Mouse (Mus musculus) liver, embryonic 11.5 days (tissue): ENCODE results near the gene Retreg1. TPM values are rescaled to one million over a fixed set of nuclear protein-coding genes. Genes with fewer than 3 reads are reported as not detected.

ENCODE experiments used
- ATAC-seq: fragments of 200-750 bp; cut with Nextera tagmentation; replicated peaks from 2 replicates; pipeline ENCODE4 v1.8.0; 2017; ENCODE audit warnings: moderate number of reproducible peaks, mild to moderate bottlenecking, moderate TSS enrichment, moderate library complexity; ENCODE audit not compliant: low FRiP score
- DNase-seq: peaks from one replicate; pipeline ENCODE4 v3.0.0-alpha.2; 2017; ENCODE audit warnings: low spot score
- H3K27ac ChIP-seq: fragments of 300-500 bp; sonication (generic); 2 replicates; pipeline ENCODE4 v1.5.1; 2014; ENCODE audit warnings: mild to moderate bottlenecking, low read depth, low read length, control low read depth
- H3K27me3 ChIP-seq: fragments of 300-500 bp; sonication (generic); replicated peaks from 2 replicates; pipeline ENCODE4 v1.6.1; 2014; ENCODE audit warnings: low read length, mixed read lengths; ENCODE audit not compliant: control insufficient read depth, insufficient read depth
- H3K36me3 ChIP-seq: fragments of 300-500 bp; sonication (generic); 2 replicates; pipeline ENCODE4 v1.6.1; 2014; ENCODE audit warnings: mild to moderate bottlenecking, low read length, moderate library complexity, mixed read lengths; ENCODE audit not compliant: control insufficient read depth, insufficient read depth
- H3K4me1 ChIP-seq: fragments of 300-500 bp; sonication (generic); replicated peaks from 2 replicates; pipeline ENCODE4 v1.6.1; 2014; ENCODE audit warnings: low read length, mixed read lengths; ENCODE audit not compliant: control insufficient read depth, insufficient read depth
- H3K4me2 ChIP-seq: fragments of 300-500 bp; sonication (generic); 2 replicates; pipeline ENCODE4 v1.6.1; 2014; ENCODE audit warnings: mild to moderate bottlenecking, control low read depth, moderate library complexity
- H3K4me3 ChIP-seq: fragments of 300-500 bp; sonication (generic); 2 replicates; pipeline ENCODE4 v1.5.1; 2014; ENCODE audit warnings: low read depth, low read length, control low read depth
- H3K9ac ChIP-seq: fragments of 300-500 bp; sonication (generic); 2 replicates; pipeline ENCODE4 v1.6.1; 2014; ENCODE audit warnings: low read depth, low read length, control low read depth
- H3K9me3 ChIP-seq: fragments of 300-500 bp; sonication (generic); 2 replicates; pipeline ENCODE4 v1.6.1; 2016; ENCODE audit warnings: low read length, inconsistent platforms, mixed read lengths; ENCODE audit not compliant: control insufficient read depth
- WGBS: fragments of 180-500 bp; shearing (Covaris S2); extraction: QIAGEN DNeasy Blood & Tissue Kit; methylation state at CpG from one replicate; pipeline ENCODE4 v1.1.7; 2014; 5-methylcytosine and 5-hydroxymethylcytosine counted together
- polyA plus RNA-seq: library from polyadenylated mRNA; unstranded; fragments of >200 nt; fragmentation: Nextera tagmentation; extraction: Ambion mirVana; gene quantifications from 2 replicates; pipeline ENCODE4 v1.2.1, GENCODE M21; 2014

Gene Retreg1
- polyA plus RNA-seq, 1 experiment from 2014 or later = 1.3 TPM

- Histone ChIP-seq H3K4me1 (no peaks in the 10 kb centered on the region), H3K9ac (no peak overlapping the region), H3K4me2 (no peak overlapping the region), H3K4me3 (no peak overlapping the region), H3K27me3 (no peaks in the 10 kb centered on the region), H3K27ac (no peak overlapping the region), H3K36me3 (no peaks in the 10 kb centered on the region), H3K9me3 (no peaks in the 10 kb centered on the region)
- 72% methylated on average over 7 of the region's 7 CpGs for WGBS
- ATAC-seq (no peak), DNase-seq (no peak)
Measured at GRCm38 (mm10) chr15:25877798-25878197, 34.8 kb downstream of the Retreg1 start.

GRCm38 (mm10) chr15:25879229-25879628 is 36.2 kb downstream of the Retreg1 start:
- ATAC-seq = no peak
- H3K27ac ChIP-seq = no peak overlapping the region
- H3K9ac ChIP-seq = no peak overlapping the region
- no peak for DNase-seq
- H3K36me3 ChIP-seq = no peaks in the 10 kb centered on the region
- H3K27me3 ChIP-seq = no peaks in the 10 kb centered on the region
- no peak overlapping the region for H3K4me2 ChIP-seq
- no peak overlapping the region for H3K4me3 ChIP-seq
- 81% methylated on average over 6 of the region's 6 CpGs for WGBS
- no peaks in the 10 kb centered on the region for H3K4me1 ChIP-seq
- H3K9me3 ChIP-seq = no peaks in the 10 kb centered on the region

- H3K9ac ChIP-seq = no peak overlapping the region
- H3K4me3 ChIP-seq = no peak overlapping the region
- no peaks in the 10 kb centered on the region for H3K9me3 ChIP-seq
- H3K27ac ChIP-seq = no peak overlapping the region
- DNase-seq (no peak), ATAC-seq (no peak)
- no peaks in the 10 kb centered on the region for H3K36me3 ChIP-seq
- H3K4me1 ChIP-seq = no peaks in the 10 kb centered on the region
- H3K4me2 ChIP-seq = no peak overlapping the region
- WGBS = 50% methylated on average over 5 of the region's 5 CpGs
- no peaks in the 10 kb centered on the region for H3K27me3 ChIP-seq
Measured at GRCm38 (mm10) chr15:25880192-25880591, 37.2 kb downstream of the Retreg1 start.

GRCm38 (mm10) chr15:25882002-25882401 is 39.0 kb downstream of the Retreg1 start:
- H3K27ac ChIP-seq = no peak overlapping the region

GRCm38 (mm10) chr15:25884416-25884958 is 41.5 kb downstream of the Retreg1 start:
- no peak overlapping the region for H3K27ac ChIP-seq
- H3K4me1 ChIP-seq = no peaks in the 10 kb centered on the region
- no peak for DNase-seq
- no peaks in the 10 kb centered on the region for H3K9me3 ChIP-seq
- ATAC-seq = no peak
- 78% methylated on average over 14 of the region's 14 CpGs for WGBS
- H3K27me3 ChIP-seq = no peaks in the 10 kb centered on the region
- no peak overlapping the region for H3K4me2 ChIP-seq
- no peaks in the 10 kb centered on the region for H3K36me3 ChIP-seq
- H3K4me3 ChIP-seq = no peak overlapping the region
- H3K9ac ChIP-seq = no peak overlapping the region

More at GRCm38 (mm10) chr15:25882002-25882401, 39.0 kb downstream of the Retreg1 start:
- H3K4me1 ChIP-seq = no peaks in the 10 kb centered on the region
- DNase-seq (no peak), ATAC-seq (no peak)
- no peaks in the 10 kb centered on the region for H3K9me3 ChIP-seq
- H3K36me3 ChIP-seq = no peaks in the 10 kb centered on the region
- no peak overlapping the region for H3K9ac ChIP-seq
- H3K4me2 ChIP-seq = no peak overlapping the region
- WGBS = 71% methylated on average over 4 of the region's 4 CpGs
- H3K27me3 ChIP-seq = no peaks in the 10 kb centered on the region
- H3K4me3 ChIP-seq = no peak overlapping the region

- H3K27me3 ChIP-seq = no peaks in the 10 kb centered on the region
- no peaks in the 10 kb centered on the region for H3K4me1 ChIP-seq
- H3K9me3 ChIP-seq = no peaks in the 10 kb centered on the region
- ATAC-seq (no peak), DNase-seq (no peak)
- WGBS = 80% methylated on average over 6 of the region's 6 CpGs
- no peak overlapping the region for H3K9ac ChIP-seq
- H3K36me3 ChIP-seq = no peaks in the 10 kb centered on the region
- H3K27ac ChIP-seq = no peak overlapping the region
- no peak overlapping the region for H3K4me2 ChIP-seq
- no peak overlapping the region for H3K4me3 ChIP-seq
Measured at GRCm38 (mm10) chr15:25886581-25887011, 43.6 kb downstream of the Retreg1 start.

GRCm38 (mm10) chr15:25889927-25890326 is 46.9 kb downstream of the Retreg1 start:
- DNase-seq (no peak), ATAC-seq (no peak)
- H3K4me1 ChIP-seq = no peaks in the 10 kb centered on the region
- no peaks in the 10 kb centered on the region for H3K27me3 ChIP-seq
- 85% methylated on average over 5 of the region's 5 CpGs for WGBS
- H3K36me3 ChIP-seq = no peaks in the 10 kb centered on the region
- H3K27ac ChIP-seq = no peak overlapping the region
- H3K4me2 ChIP-seq = no peak overlapping the region
- no peak overlapping the region for H3K4me3 ChIP-seq
- no peak overlapping the region for H3K9ac ChIP-seq
- no peaks in the 10 kb centered on the region for H3K9me3 ChIP-seq

- Histone ChIP-seq H3K36me3 (no peaks in the 10 kb centered on the region), H3K4me3 (no peak overlapping the region), H3K27ac (no peak overlapping the region), H3K9me3 (no peaks in the 10 kb centered on the region), H3K4me1 (no peaks in the 10 kb centered on the region), H3K27me3 (no peaks in the 10 kb centered on the region), H3K9ac (no peak overlapping the region), H3K4me2 (no peak overlapping the region)
- ATAC-seq = no peak
- WGBS = 44% methylated on average over 11 of the region's 11 CpGs
- DNase-seq = no peak
Measured at GRCm38 (mm10) chr15:25891556-25891955, 48.6 kb downstream of the Retreg1 start.

- Histone ChIP-seq H3K9ac (no peak overlapping the region), H3K27me3 (no peaks in the 10 kb centered on the region), H3K4me3 (no peak overlapping the region), H3K9me3 (no peaks in the 10 kb centered on the region), H3K4me1 (no peaks in the 10 kb centered on the region), H3K27ac (no peak overlapping the region), H3K4me2 (no peak overlapping the region), H3K36me3 (no peaks in the 10 kb centered on the region)
- no peak for DNase-seq
- no peak for ATAC-seq
- 63% methylated on average over 2 of the region's 2 CpGs for WGBS
Measured at GRCm38 (mm10) chr15:25893327-25893726, 50.3 kb downstream of the Retreg1 start.
